Mouse (Mus musculus) forebrain, postnatal 0 days (tissue): ENCODE data around the gene Tex33. TPM values are rescaled to one million over a fixed set of nuclear protein-coding genes. Genes with fewer than 3 reads are reported as not detected.

Source experiments
- ATAC-seq: fragments of 200-750 bp; cut with Nextera tagmentation; 2 replicates; pipeline ENCODE4 v1.8.0; 2017; ENCODE audit warnings: mild to moderate bottlenecking, moderate library complexity
- DNase-seq: peaks from one replicate; pipeline ENCODE4 v3.0.0-alpha.2; 2015
- H3K27ac ChIP-seq: fragments of 300-500 bp; sonication (generic); 2 replicates; pipeline ENCODE4 v1.5.1; 2014; ENCODE audit warnings: low read depth, mild to moderate bottlenecking, antibody characterized with exemption, low read length, moderate library complexity, mixed read lengths
- H3K27me3 ChIP-seq: fragments of 300-500 bp; sonication (generic); 2 replicates; pipeline ENCODE4 v1.6.1; 2014; ENCODE audit warnings: mild to moderate bottlenecking, low read length, mixed read lengths; ENCODE audit not compliant: insufficient read depth
- H3K36me3 ChIP-seq: fragments of 300-500 bp; sonication (generic); 2 replicates; pipeline ENCODE4 v1.6.1; 2014; ENCODE audit warnings: mild to moderate bottlenecking, moderate library complexity; ENCODE audit not compliant: insufficient read depth
- H3K4me1 ChIP-seq: fragments of 300-500 bp; sonication (generic); 2 replicates; pipeline ENCODE4 v1.6.1; 2014; ENCODE audit warnings: antibody characterized with exemption; ENCODE audit not compliant: insufficient read depth
- H3K4me2 ChIP-seq: fragments of 300-500 bp; sonication (generic); 2 replicates; pipeline ENCODE4 v1.6.1; 2014; ENCODE audit warnings: low read depth, mild to moderate bottlenecking, moderate library complexity
- H3K4me3 ChIP-seq: fragments of 300-500 bp; sonication (generic); 2 replicates; pipeline ENCODE4 v1.5.1; 2014; ENCODE audit warnings: low read depth, low read length, mixed read lengths
- H3K9ac ChIP-seq: fragments of 300-500 bp; sonication (generic); 2 replicates; pipeline ENCODE4 v1.6.1; 2014; ENCODE audit warnings: mild to moderate bottlenecking
- H3K9me3 ChIP-seq: fragments of 300-500 bp; sonication (generic); 2 replicates; pipeline ENCODE4 v1.6.1; 2016; ENCODE audit warnings: low read length
- CTCF ChIP-seq: sonication (generic); IDR thresholded peaks from 2 replicates; pipeline ENCODE4 v1.5.1; 2016; ENCODE audit warnings: antibody characterized with exemption, control low read depth, low read depth
- WGBS: fragments of 180-500 bp; shearing (Covaris S2); extraction: QIAGEN DNeasy Blood & Tissue Kit; methylation state at CpG from one replicate; pipeline ENCODE4 v1.1.7; 2014; 5-methylcytosine and 5-hydroxymethylcytosine counted together
- polyA plus RNA-seq: library from polyadenylated mRNA; unstranded; fragments of >200 nt; fragmentation: Nextera tagmentation; extraction: Ambion mirVana; gene quantifications from 2 replicates; pipeline ENCODE4 v1.2.1, GENCODE M21; 2015
- total RNA-seq: library from RNA; depleted of rRNA; stranded (reverse); fragments of >200 nt; gene quantifications from 2 replicates; pipeline ENCODE4 v1.2.3, GENCODE M21; 2014

Gene Tex33
- total and polyA plus RNA-seq, 2 experiments from 2014 or later = not detected

DNA sequence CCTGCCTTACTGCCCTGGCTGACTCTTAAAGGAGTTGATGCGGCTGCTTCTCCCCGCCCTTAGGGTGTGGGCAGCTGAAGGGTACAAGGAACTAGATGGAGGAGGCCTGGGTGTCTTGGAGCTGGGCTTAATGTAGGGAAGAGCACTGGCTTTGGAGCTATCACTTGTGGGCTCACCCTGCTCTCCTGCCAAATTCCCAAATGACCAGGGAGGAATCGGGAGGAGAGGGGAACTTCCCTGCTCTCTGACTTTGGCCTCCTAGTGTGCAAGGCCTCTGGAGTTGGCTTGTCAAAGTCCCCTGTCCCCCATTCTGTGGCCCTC lies 33.4 kb upstream of the Tex33 start:
- no peak for ATAC-seq
- WGBS = 0% methylated on average over 3 of the region's 3 CpGs
- no peak for DNase-seq
- peak overlapping the region; percentile 85 for H3K9ac ChIP-seq
- peaks cover 12% of the 10 kb centered on the region for H3K4me1 ChIP-seq
- H3K27ac ChIP-seq = peak overlapping the region; percentile 54
- no peaks in the 10 kb centered on the region for H3K9me3 ChIP-seq
- H3K27me3 ChIP-seq = no peaks in the 10 kb centered on the region
- peaks cover 20% of the 10 kb centered on the region for H3K36me3 ChIP-seq
- H3K4me2 ChIP-seq = peak overlapping the region; percentile 84
- no peak for TF ChIP-seq CTCF
- H3K4me3 ChIP-seq = peak overlapping the region; percentile 71

GRCm38 (mm10) chr15:78428391-78429138 lies 32.9 kb upstream of the Tex33 start, which contains the start of gene Kctd17:
Gene Kctd17, plus strand, starts transcription at chr15:78428564.
- peak within 1 kb of the TSS; percentile 71 for H3K4me3 ChIP-seq
- peak within 1 kb of the TSS; percentile 85 for H3K9ac ChIP-seq
- DNase-seq = peak; percentile 81
- ATAC-seq = peak; percentile 93
- TF ChIP-seq CTCF = no peak
- 4% methylated on average over 52 of the region's 52 CpGs for WGBS
- H3K4me2 ChIP-seq = peak within 1 kb of the TSS; percentile 84
- peak within 1 kb of the TSS; percentile 54 for H3K27ac ChIP-seq
- H3K4me1 ChIP-seq = peaks cover 12% of the 10 kb centered on the region
- no peaks in the 10 kb centered on the region for H3K27me3 ChIP-seq
- H3K36me3 ChIP-seq = peaks cover 14% of the 10 kb centered on the region
- H3K9me3 ChIP-seq = no peaks in the 10 kb centered on the region

DNA sequence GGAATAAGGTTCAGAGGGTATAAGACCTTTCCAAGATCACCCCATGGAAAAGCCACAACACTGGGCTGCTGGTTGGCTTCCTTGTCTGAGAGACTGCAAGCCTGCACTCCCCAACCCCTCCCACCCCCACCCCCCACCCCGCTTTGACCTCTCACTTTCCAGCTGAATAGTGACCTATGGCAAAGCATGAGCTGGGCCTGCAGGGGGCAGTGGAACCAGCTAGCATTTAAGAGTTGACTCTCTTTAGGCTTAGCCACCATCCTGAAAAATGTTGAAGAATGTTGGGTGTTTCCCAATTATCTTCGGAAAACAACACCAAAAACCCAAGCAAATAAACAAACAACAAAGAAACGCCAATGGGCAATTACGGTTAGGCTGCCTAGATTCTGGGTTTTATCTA lies 29.5 kb upstream of the Tex33 start:
- ATAC-seq (no peak), DNase-seq (no peak)
- Histone ChIP-seq H3K4me1 (peaks cover 12% of the 10 kb centered on the region), H3K36me3 (no peaks in the 10 kb centered on the region), H3K27ac (no peak overlapping the region), H3K27me3 (0 out of 2 replicates have a peak, but pooled peaks cover 6% of the 10 kb centered on the region), H3K9me3 (no peaks in the 10 kb centered on the region), H3K9ac (no peak overlapping the region), H3K4me2 (no peak overlapping the region), H3K4me3 (no peak overlapping the region)
- 68% methylated on average over 4 of the region's 4 CpGs for WGBS
- no peak for TF ChIP-seq CTCF

- no peak overlapping the region for H3K9ac ChIP-seq
- 29% methylated on average over 11 of the region's 11 CpGs for WGBS
- no peak overlapping the region for H3K27ac ChIP-seq
- H3K4me3 ChIP-seq = no peak overlapping the region
- H3K4me2 ChIP-seq = no peak overlapping the region
- ATAC-seq (no peak), DNase-seq (no peak)
- no peak for TF ChIP-seq CTCF
- peaks cover 5% of the 10 kb centered on the region for H3K4me1 ChIP-seq
- H3K36me3 ChIP-seq = no peaks in the 10 kb centered on the region
- no peaks in the 10 kb centered on the region for H3K9me3 ChIP-seq
- 0 out of 2 replicates have a peak, but pooled peaks cover 6% of the 10 kb centered on the region for H3K27me3 ChIP-seq
Measured at GRCm38 (mm10) chr15:78424507-78424906, 28.8 kb upstream of the Tex33 start.

DNA sequence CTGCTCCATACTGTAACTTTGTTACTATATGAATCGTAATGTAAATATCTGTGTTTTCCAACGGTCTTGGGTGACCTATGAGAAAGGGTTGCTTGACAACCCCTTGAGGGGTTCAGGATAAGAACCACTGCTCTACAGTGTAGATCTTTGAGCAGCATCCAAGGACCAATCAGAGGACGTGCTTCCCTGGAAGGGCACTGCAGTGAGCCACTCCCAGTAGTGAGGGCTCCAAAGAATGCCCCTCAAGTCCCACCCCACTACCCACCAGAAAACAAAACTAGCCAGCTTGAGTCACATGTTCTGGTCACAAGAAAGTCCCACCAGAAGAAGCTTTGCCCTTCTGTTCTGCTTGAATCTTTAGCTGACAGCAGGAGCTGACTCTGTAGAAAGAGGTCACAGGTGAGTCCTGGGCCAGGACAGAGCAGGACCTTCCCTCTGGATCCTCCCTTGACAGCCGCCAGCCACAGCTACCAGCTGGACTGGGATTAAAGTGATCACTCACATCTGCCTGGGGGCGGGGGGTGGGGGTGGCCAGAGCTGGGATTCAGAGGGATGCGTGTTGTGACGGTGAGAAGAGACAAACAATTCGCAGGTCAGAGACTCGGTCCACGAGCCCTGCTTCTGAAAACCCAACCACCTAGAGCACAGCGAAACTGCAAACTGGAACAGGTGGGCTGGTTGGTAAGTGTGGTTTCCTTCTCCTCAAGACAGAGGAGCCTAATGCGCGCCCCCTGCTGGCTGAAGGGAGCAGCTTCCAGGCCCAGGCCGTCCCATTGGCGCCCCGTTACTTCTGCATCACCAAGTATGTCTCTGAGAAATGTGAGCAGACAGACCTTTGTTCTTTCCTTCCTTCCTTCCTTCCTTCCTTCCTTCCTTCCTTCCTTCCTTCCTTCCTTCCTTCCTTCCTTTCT lies 26.6 kb upstream of the Tex33 start:
- Histone ChIP-seq H3K4me3 (no peak overlapping the region), H3K4me2 (peak overlapping the region; percentile 6; the same call in 1 of the 2 replicates), H3K9ac (no peak overlapping the region), H3K9me3 (no peaks in the 10 kb centered on the region), H3K4me1 (no peaks in the 10 kb centered on the region), H3K36me3 (no peaks in the 10 kb centered on the region), H3K27ac (no peak overlapping the region), H3K27me3 (0 out of 2 replicates have a peak, but pooled peaks cover 6% of the 10 kb centered on the region)
- DNase-seq (peak; percentile 92), ATAC-seq (peak; percentile 90)
- peak; percentile 93 for TF ChIP-seq CTCF
- WGBS = 18% methylated on average over 16 of the region's 16 CpGs

GRCm38 (mm10) chr15:78420395-78420794 lies 24.7 kb upstream of the Tex33 start:
- H3K4me1 ChIP-seq = no peaks in the 10 kb centered on the region
- no peak overlapping the region for H3K27ac ChIP-seq
- no peak for TF ChIP-seq CTCF
- H3K36me3 ChIP-seq = no peaks in the 10 kb centered on the region
- no peak for DNase-seq
- H3K9me3 ChIP-seq = no peaks in the 10 kb centered on the region
- no peak for ATAC-seq
- H3K9ac ChIP-seq = no peak overlapping the region
- 0 out of 2 replicates have a peak, but pooled peaks cover 6% of the 10 kb centered on the region for H3K27me3 ChIP-seq
- 79% methylated on average over 13 of the region's 13 CpGs for WGBS
- no peak overlapping the region for H3K4me3 ChIP-seq
- no peak overlapping the region for H3K4me2 ChIP-seq
